Mouse (Mus musculus) forebrain, embryonic 10.5 days (tissue): Measurements from ENCODE around the gene Nudt5. TPM values are rescaled to one million over a fixed set of nuclear protein-coding genes. Genes with fewer than 3 reads are reported as not detected.

Source experiments
- DNase-seq: peaks from one replicate; pipeline ENCODE4 v3.0.0-alpha.2; 2017; ENCODE audit warnings: low spot score; ENCODE audit errors: extremely low spot score
- H3K27ac ChIP-seq: fragments of 300-500 bp; sonication (generic); 2 replicates; pipeline ENCODE4 v1.5.1; 2016; ENCODE audit warnings: mild to moderate bottlenecking
- H3K27me3 ChIP-seq: fragments of 300-500 bp; sonication (generic); 2 replicates; pipeline ENCODE4 v1.6.1; 2016; ENCODE audit warnings: mild to moderate bottlenecking; ENCODE audit not compliant: poor library complexity, severe bottlenecking
- H3K36me3 ChIP-seq: fragments of 300-500 bp; sonication (generic); replicated peaks from 2 replicates; pipeline ENCODE4 v1.6.1; 2016; ENCODE audit warnings: mild to moderate bottlenecking, moderate library complexity
- H3K4me1 ChIP-seq: fragments of 300-500 bp; sonication (generic); 2 replicates; pipeline ENCODE4 v1.6.1; 2016
- H3K4me3 ChIP-seq: fragments of 300-500 bp; sonication (generic); 2 replicates; pipeline ENCODE4 v1.5.1; 2016; ENCODE audit warnings: mild to moderate bottlenecking, moderate library complexity
- H3K9me3 ChIP-seq: fragments of 300-500 bp; sonication (generic); 2 replicates; pipeline ENCODE4 v1.6.1; 2016; ENCODE audit warnings: mild to moderate bottlenecking, moderate library complexity
- WGBS: fragments of 180-500 bp; shearing (Covaris S2); methylation state at CpG from one replicate; pipeline ENCODE4 v1.1.7; 2016; 5-methylcytosine and 5-hydroxymethylcytosine counted together
- polyA plus RNA-seq: library from polyadenylated mRNA; unstranded; fragments of >200 nt; fragmentation: Nextera tagmentation; extraction: Ambion mirVana; gene quantifications from 2 replicates; pipeline ENCODE4 v1.2.1, GENCODE M21; 2016

Nudt5 gene
- polyA plus RNA-seq, 1 experiment from 2014 or later: 128 TPM

GRCm38 (mm10) chr2:5894296-5894695, 49.5 kb downstream of the Nudt5 start:
- Histone ChIP-seq H3K4me3 (peak overlapping the region; percentile 79), H3K27me3 (no peaks in the 10 kb centered on the region), H3K27ac (peak overlapping the region; percentile 95), H3K9me3 (no peaks in the 10 kb centered on the region), H3K36me3 (peaks cover 43% of the 10 kb centered on the region), H3K4me1 (peaks cover 9% of the 10 kb centered on the region)
- WGBS: 55% methylated on average over 11 of the region's 11 CpGs
- DNase-seq: no peak

- peak; percentile 100 for DNase-seq
- H3K4me3 ChIP-seq: peak within 1 kb of the TSS; percentile 79
- H3K9me3 ChIP-seq: no peaks in the 10 kb centered on the region
- H3K27ac ChIP-seq: peak within 1 kb of the TSS; percentile 95
- WGBS: under 1% methylated on average over 62 of the region's 62 CpGs
- no peaks in the 10 kb centered on the region for H3K27me3 ChIP-seq
- H3K36me3 ChIP-seq: peaks cover 36% of the 10 kb centered on the region
- H3K4me1 ChIP-seq: peaks cover 9% of the 10 kb centered on the region
Observed at GRCm38 (mm10) chr2:5894843-5895570, 50.2 kb downstream of the Nudt5 start, which contains the start of gene Sec61a2. Gene Sec61a2, minus strand, starts transcription at chr2:5895432.

- Histone ChIP-seq H3K9me3 (no peaks in the 10 kb centered on the region), H3K27ac (no peak overlapping the region), H3K4me3 (no peak overlapping the region), H3K36me3 (peaks cover 21% of the 10 kb centered on the region), H3K4me1 (no peaks in the 10 kb centered on the region), H3K27me3 (no peaks in the 10 kb centered on the region)
- no peak for DNase-seq
- WGBS: 56% methylated on average over 5 of the region's 5 CpGs
Observed at GRCm38 (mm10) chr2:5900145-5900544, 55.3 kb downstream of the Nudt5 start.

DNA sequence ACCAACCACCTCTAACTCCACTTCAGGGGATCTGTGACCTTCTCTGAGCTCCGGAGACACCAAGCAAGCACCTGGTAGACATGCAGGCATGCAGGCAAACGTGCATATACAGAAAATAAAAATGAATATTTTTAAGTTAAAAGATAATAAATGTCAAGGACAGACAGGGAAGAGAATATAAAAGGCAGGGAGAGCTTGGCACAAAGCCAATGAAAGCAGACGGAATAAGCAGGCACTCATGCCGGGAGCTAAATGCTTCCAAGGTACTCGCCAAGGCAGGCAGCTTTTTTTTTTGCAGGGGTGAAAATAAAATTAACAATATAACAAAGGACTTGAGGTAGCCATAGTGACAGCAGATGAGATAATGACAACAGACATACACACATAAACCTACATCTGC, 61.3 kb downstream of the Nudt5 start:
- no peaks in the 10 kb centered on the region for H3K4me1 ChIP-seq
- H3K4me3 ChIP-seq: no peak overlapping the region
- 87% methylated on average over 5 of the region's 5 CpGs for WGBS
- no peak for DNase-seq
- H3K9me3 ChIP-seq: no peaks in the 10 kb centered on the region
- no peak overlapping the region for H3K27ac ChIP-seq
- H3K36me3 ChIP-seq: peaks cover 26% of the 10 kb centered on the region
- H3K27me3 ChIP-seq: no peaks in the 10 kb centered on the region

GRCm38 (mm10) chr2:5906625-5907024, 61.8 kb downstream of the Nudt5 start:
- peak; percentile 54 for DNase-seq
- Histone ChIP-seq H3K4me3 (no peak overlapping the region), H3K27ac (no peak overlapping the region), H3K4me1 (no peaks in the 10 kb centered on the region), H3K9me3 (no peaks in the 10 kb centered on the region), H3K27me3 (no peaks in the 10 kb centered on the region), H3K36me3 (peaks cover 28% of the 10 kb centered on the region)
- 52% methylated on average over 3 of the region's 3 CpGs for WGBS

- Histone ChIP-seq H3K27ac (no peak overlapping the region), H3K9me3 (no peaks in the 10 kb centered on the region), H3K36me3 (peaks cover 25% of the 10 kb centered on the region; the same call in 1 of the 2 replicates), H3K4me3 (no peak overlapping the region), H3K4me1 (no peaks in the 10 kb centered on the region), H3K27me3 (no peaks in the 10 kb centered on the region)
- WGBS: 84% methylated on average over 16 of the region's 16 CpGs
- DNase-seq: no peak
Observed at GRCm38 (mm10) chr2:5911282-5911965, 66.6 kb downstream of the Nudt5 start.

Other genes with a start within 250 kb of the Nudt5 start
- gene Camk1d, start 130.5 kb upstream of the Nudt5 start, polyA plus RNA-seq: 0.62 and 0.85 TPM in 2 replicates
- 390 and 431 TPM in 2 replicates for gene Cdc123, start 145 bp downstream of the Nudt5 start, polyA plus RNA-seq
- 1.3 and 2.0 TPM in 2 replicates for gene Gm13199, start 17.9 kb downstream of the Nudt5 start, polyA plus RNA-seq
- gene Sec61a2, start 50.4 kb downstream of the Nudt5 start, polyA plus RNA-seq: 80.6 and 91.9 TPM in 2 replicates
- 5.5 and 5.8 TPM in 2 replicates for gene Dhtkd1, start 97.8 kb downstream of the Nudt5 start, polyA plus RNA-seq
- gene Upf2, start 106.5 kb downstream of the Nudt5 start, polyA plus RNA-seq: 11.1 and 11.5 TPM in 2 replicates